Mouse (Mus musculus): ENCODE measurements around the gene Irs3.

DNA sequence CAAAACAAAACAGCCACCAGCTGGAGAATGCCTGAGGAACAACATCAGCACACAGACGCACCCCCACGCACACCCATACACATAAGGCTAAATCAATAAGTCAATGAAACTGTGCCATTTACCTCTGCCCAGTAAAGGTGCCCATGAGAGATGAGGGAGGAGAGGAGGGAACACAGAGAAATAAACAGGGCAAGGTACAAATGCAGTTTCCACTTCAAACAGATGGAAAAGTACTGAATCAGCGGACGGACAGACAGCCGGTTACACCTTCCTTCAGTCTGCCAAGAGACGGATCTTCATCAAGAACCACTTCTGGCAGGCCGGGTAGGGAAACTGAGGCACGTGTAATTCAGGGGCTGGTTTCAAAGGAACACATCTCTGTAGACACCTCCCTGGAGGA lies 29.3 kb upstream of the Irs3 start:
- TF ChIP-seq CTCF (IDR thresholded peaks at IDR 0.05; ENCODE audit: control insufficient read depth, insufficient read depth, insufficient replicate concordance, low read depth, low read length) (no peak), POLR2A (IDR thresholded peaks at IDR 0.05; ENCODE audit: control insufficient read depth, low read depth, low read length) (no peak)

Measured in testis, adult 2 months (tissue).